In the genomic region with DNA sequence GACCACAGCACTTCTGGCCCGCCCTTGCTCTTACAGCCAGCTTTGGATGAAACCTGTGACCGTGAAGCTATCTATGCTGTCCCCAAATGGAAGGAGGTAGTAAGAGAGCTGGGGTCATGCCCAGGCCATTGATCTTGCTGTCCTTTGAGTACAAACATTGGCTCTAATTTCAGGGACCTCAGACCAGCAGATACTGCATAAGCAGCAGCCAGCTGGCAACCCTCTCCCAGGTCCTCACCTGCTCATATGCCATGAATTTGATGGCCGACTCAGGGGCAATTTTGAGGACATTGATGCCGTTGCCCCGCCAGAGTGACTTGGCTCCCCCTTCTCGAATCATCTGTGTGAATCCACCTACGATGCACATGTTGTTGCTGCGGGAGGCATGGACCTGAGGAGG, we compare ENCODE assay signal across 25 mouse cellular contexts. TPM values are rescaled to one million over a fixed set of nuclear protein-coding genes. Genes with fewer than 3 reads are reported as not detected.
"Had no signal": no experiment of that assay in that cellular context is flagged by ENCODE, and none has a peak within 500 bp of the region (broad histone marks: within the 10 kb centered on the region; RNA-seq: fewer than 3 reads in every experiment).

No protein-coding gene starts in this region.

- H3K4me1 ChIP-seq: hindbrain, embryonic 12.5 days; intestine, embryonic 15.5 days had no signal

- H3K27ac ChIP-seq: heart, adult 2 months; heart, embryonic 13.5 days; heart, embryonic 15.5 days; hindbrain, embryonic 12.5 days; hindbrain, embryonic 14.5 days; intestine, embryonic 15.5 days; kidney, postnatal 0 days; layer of hippocampus, adult 2 months; left cerebral cortex, adult 2 months; limb, embryonic 10.5 days; limb, embryonic 12.5 days; liver, embryonic 14.5 days had no signal

- H3K27me3 ChIP-seq: heart, embryonic 13.5 days; heart, embryonic 15.5 days; hindbrain, embryonic 12.5 days; intestine, embryonic 15.5 days; kidney, embryonic 15.5 days; limb, embryonic 12.5 days had no signal

- H3K9me3 ChIP-seq: heart, embryonic 13.5 days; heart, embryonic 15.5 days; hindbrain, embryonic 12.5 days; intestine, embryonic 15.5 days; kidney, embryonic 15.5 days; limb, embryonic 10.5 days; limb, embryonic 12.5 days had no signal

- H3K4me3 ChIP-seq: heart, adult 2 months; heart, embryonic 13.5 days; heart, embryonic 15.5 days; hindbrain, embryonic 12.5 days; intestine, embryonic 15.5 days; kidney, embryonic 15.5 days; layer of hippocampus, adult 2 months; left cerebral cortex, adult 2 months; limb, embryonic 10.5 days; limb, embryonic 12.5 days had no signal

- ATAC-seq: forebrain, embryonic 16.5 days; hindbrain, embryonic 16.5 days; inflammation-experienced regulatory T-cells, adult 6 months; intestine, embryonic 15.5 days had no signal

- DNase-seq: heart, adult 11 months; heart, adult 2 months; heart, postnatal 14 days; heart, postnatal 36 days; kidney, adult 18-20 months; kidney, adult 9 months; kidney, postnatal 25 days; kidney, postnatal 4 days; liver had no signal

- H3K9ac ChIP-seq: heart, embryonic 13.5 days; heart, embryonic 15.5 days; hindbrain, embryonic 12.5 days; hindbrain, embryonic 14.5 days; intestine, embryonic 15.5 days; kidney, embryonic 15.5 days; limb, embryonic 12.5 days; liver, embryonic 14.5 days had no signal

- H3K4me2 ChIP-seq: heart, embryonic 11.5 days; heart, embryonic 13.5 days; heart, embryonic 15.5 days; hindbrain, embryonic 12.5 days; hindbrain, embryonic 14.5 days; intestine, embryonic 15.5 days; kidney, embryonic 15.5 days; limb, embryonic 12.5 days had no signal

RNA-seq across cellular contexts. Expression of a gene that starts 29.4 kb away (rescaled TPM):
- polyA plus RNA-seq: forebrain, embryonic 16.5 days; limb, embryonic 10.5 days had no signal
